Mouse (Mus musculus): ENCODE results near the gene Klhdc9. TPM values are rescaled to one million over a fixed set of nuclear protein-coding genes. Genes with fewer than 3 reads are reported as not detected.

Gene Klhdc9
- total RNA-seq (2023): 0.47 to 0.63 TPM (median 0.48 TPM) in 3 of 4 replicates, not detected in the other

DNA sequence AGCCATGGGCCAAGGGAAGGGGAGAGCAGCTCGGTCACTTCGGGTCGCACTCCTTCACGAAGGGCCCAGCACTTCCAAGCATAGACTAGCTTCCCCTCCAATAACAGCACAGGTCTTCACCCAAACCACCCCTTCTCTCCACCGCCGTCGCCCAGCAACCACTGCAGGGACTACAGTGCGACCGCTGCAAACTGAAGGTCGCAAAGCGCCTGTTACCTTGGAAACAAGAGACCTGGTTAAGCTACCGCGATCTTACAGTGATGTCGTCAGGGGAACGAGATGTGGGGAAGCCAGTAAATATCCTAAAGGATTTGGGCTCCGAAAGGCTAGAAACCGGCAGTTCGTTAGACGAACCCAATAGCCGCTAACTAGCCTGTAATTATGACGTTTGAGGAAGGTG is at the start of gene Klhdc9:
TSS of gene Klhdc9 (minus strand) at position 143 of the 400 bp plus-strand sequence.

DNA sequence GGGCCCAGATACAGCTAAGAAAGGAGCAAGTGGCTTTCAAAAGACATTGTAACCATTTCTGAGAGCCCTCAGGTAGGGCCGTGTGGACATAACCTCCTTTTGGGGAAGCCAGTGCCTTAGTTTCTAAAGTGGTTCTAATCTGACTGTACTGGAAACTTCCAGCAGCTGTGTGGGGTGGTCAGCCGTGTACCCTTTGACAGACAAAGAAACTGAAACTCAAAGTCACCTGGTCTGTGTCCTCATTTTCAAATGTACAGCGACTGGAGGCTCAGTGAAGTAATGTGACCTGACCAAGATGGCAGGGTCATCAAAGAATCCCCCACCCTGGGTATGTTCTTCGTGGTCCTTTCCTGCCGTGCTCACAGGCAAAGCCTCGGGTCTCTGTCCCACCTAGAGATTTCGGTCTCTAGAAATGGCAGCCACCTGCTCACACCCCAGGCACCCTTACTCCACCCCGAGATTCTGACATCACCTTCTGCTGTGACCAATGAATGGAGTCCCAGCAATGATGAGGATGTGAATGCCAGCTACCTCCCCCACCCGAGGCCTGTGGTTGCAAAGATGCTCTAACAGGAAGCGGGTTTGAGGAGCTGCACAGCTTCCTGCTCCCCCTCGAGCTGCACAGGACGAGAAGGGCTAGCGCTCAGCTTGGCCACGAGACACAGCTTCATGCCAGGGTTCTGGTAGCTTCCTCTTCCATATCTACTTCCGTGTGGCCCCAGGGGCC is 27.9 kb upstream of the Klhdc9 start, which contains the start of gene Arhgap30:
TSS of gene Arhgap30 (plus strand) at position 579 of the 727 bp plus-strand sequence.

GRCm38 (mm10) chr1:171369845-171370556 is 9.4 kb upstream of the Klhdc9 start, which contains the start of gene Nectin4:
Gene Nectin4, plus strand, starts transcription at chr1:171370099.

GRCm38 (mm10) chr1:171345225-171346094 is 15.1 kb downstream of the Klhdc9 start, which contains the start of the genes Nit1 and Pfdn2:
Gene Nit1, minus strand, starts transcription at chr1:171345646.
Gene Pfdn2, plus strand, starts transcription at chr1:171345670.

DNA sequence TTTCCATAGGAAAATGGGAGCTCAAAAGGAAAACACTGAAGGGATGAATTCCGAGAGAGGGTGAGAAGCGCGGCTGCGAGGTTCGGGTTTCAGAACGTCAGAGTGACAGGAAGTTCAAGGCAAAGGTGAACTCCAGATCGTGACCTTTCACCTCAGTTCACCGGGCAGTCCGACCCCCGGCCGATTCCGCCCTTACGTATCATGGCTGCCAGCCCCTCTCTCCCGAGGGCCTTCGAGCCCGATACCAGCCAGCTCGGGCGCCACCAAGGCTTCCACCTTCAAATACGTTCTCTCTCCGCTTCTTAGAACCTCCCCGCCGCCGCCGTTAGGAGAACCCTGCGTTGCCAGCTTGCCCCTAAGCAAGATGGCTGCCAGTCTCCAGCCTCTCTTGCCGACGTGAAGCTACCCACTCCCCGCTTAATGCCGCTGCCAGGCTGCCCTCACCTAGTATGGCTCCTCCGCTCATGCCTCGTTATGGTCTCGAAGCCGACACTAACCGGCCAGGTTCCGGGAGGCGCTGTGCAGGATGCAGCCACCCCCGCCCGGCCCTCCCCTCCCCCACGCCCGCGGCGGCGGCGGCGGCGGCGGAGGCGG is 31.7 kb downstream of the Klhdc9 start, which contains the start of gene Dedd:
TSS of gene Dedd (plus strand) at position 307 of the 594 bp plus-strand sequence.

Other genes with a start within 250 kb of the Klhdc9 start
- 0.78 to 3.5 TPM (median 1.8 TPM) in 4 replicates for gene Cfap126, start 246.9 kb downstream of the Klhdc9 start, total RNA-seq (2023)
- 82.0 to 92.2 TPM (median 86.4 TPM) in 4 replicates for gene Sdhc, start 210.2 kb downstream of the Klhdc9 start, total RNA-seq (2023)
- not detected in 4 replicates for gene Mpz, start 210.1 kb downstream of the Klhdc9 start, total RNA-seq (2023)
- gene Pcp4l1, start 164.5 kb downstream of the Klhdc9 start, total RNA-seq (2023): not detected in 4 replicates
- not detected in 4 replicates for gene Nr1i3, start 146.8 kb downstream of the Klhdc9 start, total RNA-seq (2023)
- gene Tomm40l, start 138.3 kb downstream of the Klhdc9 start, total RNA-seq (2023): 17.1 to 22.3 TPM (median 20.0 TPM) in 4 replicates
- gene Apoa2, start 135.7 kb downstream of the Klhdc9 start, total RNA-seq (2023): not detected in 4 replicates
- 5.7 to 11.4 TPM (median 6.5 TPM) in 4 replicates for gene Fcer1g, start 126.4 kb downstream of the Klhdc9 start, total RNA-seq (2023)
- gene Adamts4, start 110.4 kb downstream of the Klhdc9 start, total RNA-seq (2023): not detected in 4 replicates
- gene Ndufs2, start 109.4 kb downstream of the Klhdc9 start, total RNA-seq (2023): 116 to 133 TPM (median 123 TPM) in 4 replicates
- 89.9 to 109 TPM (median 92.4 TPM) in 4 replicates for gene B4galt3, start 90.5 kb downstream of the Klhdc9 start, total RNA-seq (2023)
- 51.0 to 68.6 TPM (median 65.6 TPM) in 4 replicates for gene Ppox, start 79.6 kb downstream of the Klhdc9 start, total RNA-seq (2023)
- gene Usp21, start 72.8 kb downstream of the Klhdc9 start, total RNA-seq (2023): 40.8 to 49.7 TPM (median 48.4 TPM) in 4 replicates
- 38.2 to 46.0 TPM (median 43.9 TPM) in 4 replicates for gene Ufc1, start 65.8 kb downstream of the Klhdc9 start, total RNA-seq (2023)
- 32.7 to 39.6 TPM (median 35.9 TPM) in 4 replicates for gene Dedd, start 31.7 kb downstream of the Klhdc9 start, total RNA-seq (2023)
- 23.9 to 28.3 TPM (median 26.2 TPM) in 4 replicates for gene Nit1, start 15.2 kb downstream of the Klhdc9 start, total RNA-seq (2023)
- 66.0 to 73.1 TPM (median 70.7 TPM) in 4 replicates for gene Pfdn2, start 15.1 kb downstream of the Klhdc9 start, total RNA-seq (2023)
- 0.57 to 0.72 TPM (median 0.69 TPM) in 4 replicates for gene Nectin4, start 9.3 kb upstream of the Klhdc9 start, total RNA-seq (2023)
- gene Arhgap30, start 28.2 kb upstream of the Klhdc9 start, total RNA-seq (2023): 292 to 309 TPM (median 301 TPM) in 4 replicates
- 154 to 209 TPM (median 182 TPM) in 4 replicates for gene Usf1, start 50.5 kb upstream of the Klhdc9 start, total RNA-seq (2023)
- gene Tstd1, start 58.1 kb upstream of the Klhdc9 start, total RNA-seq (2023): 11.1 to 12.0 TPM (median 11.6 TPM) in 4 replicates
- gene F11r, start 76.7 kb upstream of the Klhdc9 start, total RNA-seq (2023): 0.55 to 2.1 TPM (median 0.92 TPM) in 4 replicates
- 10.0 to 11.2 TPM (median 10.6 TPM) in 4 replicates for gene Alyref2, start 142.7 kb upstream of the Klhdc9 start, total RNA-seq (2023)
- 0.50 to 0.89 TPM in 2 of 4 replicates, not detected in the others for gene Itln1, start 174.5 kb upstream of the Klhdc9 start, total RNA-seq (2023)
- 8.1 to 14.6 TPM (median 12.9 TPM) in 4 replicates for gene Cd244a, start 198.4 kb upstream of the Klhdc9 start, total RNA-seq (2023)
- gene Ly9, start 246.6 kb upstream of the Klhdc9 start, total RNA-seq (2023): 113 to 120 TPM (median 117 TPM) in 4 replicates

All from B cell, adult 62 days (primary cell).